Mouse (Mus musculus): ENCODE results near the gene Nprl3. TPM values are rescaled to one million over a fixed set of nuclear protein-coding genes. Genes with fewer than 3 reads are reported as not detected.
"Not testable (repeated sequence)": the region's sequence is repeated elsewhere in the genome, so short reads cannot be mapped to it uniquely, and the experiment has no call there.

The Nprl3 gene
- polyA plus RNA-seq, 1 experiment from 2014 or later: 47.8 TPM

DNA sequence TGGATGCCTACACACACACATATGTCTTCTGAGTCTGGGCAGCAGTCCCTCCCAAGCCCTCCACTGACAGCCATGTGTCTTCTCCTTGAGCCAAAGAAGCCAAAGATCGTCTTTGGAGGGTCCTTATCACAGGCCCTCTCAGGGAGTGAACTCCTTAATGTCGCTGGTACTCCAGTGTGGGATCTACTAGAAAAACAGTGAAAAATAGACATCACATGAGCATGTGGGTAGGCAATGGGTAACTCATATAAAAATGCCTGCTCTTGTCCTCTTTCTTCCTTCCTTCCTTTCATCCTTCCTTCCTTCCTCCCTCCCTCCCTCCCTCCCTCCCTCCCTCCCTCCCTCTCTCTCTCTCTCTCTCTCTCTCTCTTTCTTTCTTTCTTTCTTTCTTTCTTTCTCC is 29.9 kb upstream of the Nprl3 start:
- H3K36me3 ChIP-seq (replicated peaks); H3K27ac ChIP-seq (replicated peaks); H3K9me3 ChIP-seq; H3K4me1 ChIP-seq; H3K4me3 ChIP-seq; DNase-seq (ENCODE audit: low spot score): not testable (repeated sequence)
- 46% methylated on average over 2 of the region's 2 CpGs for WGBS
- peaks cover 21% of the 10 kb centered on the region for H3K27me3 ChIP-seq (replicated peaks; ENCODE audit: low read depth, poor library complexity, severe bottlenecking)

DNA sequence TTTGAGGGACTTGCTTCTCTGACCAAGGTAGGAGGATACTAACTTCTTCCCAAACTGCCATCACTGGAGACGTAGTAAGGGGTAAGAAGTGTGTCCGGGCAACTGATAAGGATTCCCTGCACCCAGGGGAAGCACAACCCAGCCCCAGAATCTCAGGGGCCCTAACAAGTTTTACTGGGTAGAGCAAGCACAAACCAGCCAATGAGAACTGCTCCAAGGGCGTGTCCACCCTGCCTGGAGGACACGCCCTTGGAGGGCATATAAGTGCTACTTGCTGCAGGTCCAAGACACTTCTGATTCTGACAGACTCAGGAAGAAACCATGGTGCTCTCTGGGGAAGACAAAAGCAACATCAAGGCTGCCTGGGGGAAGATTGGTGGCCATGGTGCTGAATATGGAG is 28.7 kb upstream of the Nprl3 start, which contains the start of gene Hba-a2:
TSS of gene Hba-a2 (plus strand) at position 287 of the 400 bp plus-strand sequence.
- not testable (repeated sequence) for H3K36me3 ChIP-seq (replicated peaks); DNase-seq (ENCODE audit: low spot score); H3K27ac ChIP-seq (replicated peaks); H3K9me3 ChIP-seq; H3K4me1 ChIP-seq; H3K27me3 ChIP-seq (replicated peaks; ENCODE audit: low read depth, poor library complexity, severe bottlenecking); H3K4me3 ChIP-seq
- WGBS: no CpG with 5 or more reads among the region's 4 CpGs

DNA sequence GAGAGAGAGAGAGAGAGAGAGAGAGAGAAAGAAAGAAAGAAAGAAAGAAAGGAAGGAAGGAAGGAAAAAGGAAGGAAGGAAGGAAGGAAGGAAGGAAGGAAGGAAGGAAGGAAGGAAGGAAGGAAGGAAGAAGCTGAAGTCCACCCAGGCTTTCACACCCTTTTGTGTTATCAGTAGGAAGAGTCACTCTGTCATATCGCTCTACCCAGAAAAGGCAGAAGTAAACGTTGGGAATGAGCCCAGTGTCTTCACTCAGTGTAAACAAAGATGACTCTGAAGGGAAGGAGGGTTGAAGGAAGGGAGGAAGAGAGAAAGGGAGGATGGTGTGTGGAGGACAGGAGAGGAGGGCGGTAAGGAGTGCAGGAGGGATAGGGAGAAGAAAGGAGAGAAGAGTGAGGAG is 26.0 kb upstream of the Nprl3 start:
- not testable (repeated sequence) for H3K27ac ChIP-seq (replicated peaks); H3K4me1 ChIP-seq; H3K36me3 ChIP-seq (replicated peaks); DNase-seq (ENCODE audit: low spot score); H3K27me3 ChIP-seq (replicated peaks; ENCODE audit: low read depth, poor library complexity, severe bottlenecking); H3K9me3 ChIP-seq; H3K4me3 ChIP-seq
- 78% methylated on average over 3 of the region's 3 CpGs for WGBS

DNA sequence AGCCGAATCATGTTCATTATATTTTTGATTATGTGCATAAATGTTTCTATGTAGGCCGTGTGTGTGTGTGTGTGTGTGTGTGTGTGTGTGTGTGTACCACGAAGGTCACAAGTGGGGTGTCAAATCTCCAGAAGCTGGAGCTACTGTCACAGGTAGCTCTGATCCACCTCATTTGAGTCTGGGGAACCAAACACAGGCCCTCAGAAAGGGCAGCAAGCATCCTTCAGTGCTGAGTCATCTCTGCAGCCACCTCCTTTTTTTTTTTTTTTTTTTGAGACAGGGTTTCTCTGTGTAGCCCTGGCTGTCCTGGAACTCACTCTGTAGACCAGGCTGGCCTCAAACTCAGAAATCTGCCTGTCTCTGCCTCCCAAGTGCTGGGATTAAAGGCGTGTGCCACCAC is 25.3 kb upstream of the Nprl3 start:
- H3K27me3 ChIP-seq (replicated peaks; ENCODE audit: low read depth, poor library complexity, severe bottlenecking): peaks cover 11% of the 10 kb centered on the region
- WGBS: 84% methylated on average over 4 of the region's 4 CpGs
- not testable (repeated sequence) for H3K27ac ChIP-seq (replicated peaks); H3K4me1 ChIP-seq; DNase-seq (ENCODE audit: low spot score); H3K4me3 ChIP-seq; H3K36me3 ChIP-seq (replicated peaks); H3K9me3 ChIP-seq

DNA sequence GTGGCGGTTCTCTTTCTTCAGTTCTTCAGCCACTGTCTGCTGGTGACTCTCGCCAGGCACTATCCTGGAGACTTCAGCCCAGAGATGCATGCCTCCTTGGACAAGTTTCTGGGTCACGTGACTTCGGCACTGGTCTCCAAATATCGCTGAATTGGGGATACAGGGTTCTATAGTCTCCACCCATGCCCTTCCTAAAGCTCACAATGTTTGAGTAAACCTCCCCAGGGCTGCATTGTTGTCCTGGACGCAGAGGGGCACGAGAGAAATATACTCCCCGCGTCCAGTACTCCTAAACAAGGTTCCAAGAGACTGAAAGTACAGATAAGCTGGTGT is 20.0 kb upstream of the Nprl3 start:
- Histone ChIP-seq H3K36me3 (replicated peaks) (no peaks in the 10 kb centered on the region), H3K4me3 (0 out of 2 replicates have a peak overlapping the region, but pooled peaks have one; percentile 13), H3K27ac (replicated peaks) (no peak overlapping the region), H3K27me3 (replicated peaks; ENCODE audit: low read depth, poor library complexity, severe bottlenecking) (peaks cover 18% of the 10 kb centered on the region), H3K9me3 (no peaks in the 10 kb centered on the region), H3K4me1 (no peaks in the 10 kb centered on the region)
- WGBS: 68% methylated on average over 9 of the region's 9 CpGs
- DNase-seq (ENCODE audit: low spot score): no peak

- H3K36me3 ChIP-seq (replicated peaks); H3K9me3 ChIP-seq; H3K27ac ChIP-seq (replicated peaks); H3K4me1 ChIP-seq: not testable (repeated sequence)
- DNase-seq (ENCODE audit: low spot score): peak; percentile 72
- WGBS: 20% methylated on average over 33 of the region's 33 CpGs
- Histone ChIP-seq H3K27me3 (replicated peaks; ENCODE audit: low read depth, poor library complexity, severe bottlenecking) (peaks cover 19% of the 10 kb centered on the region), H3K4me3 (peak within 1 kb of the TSS; percentile 45)
Measured at GRCm38 (mm10) chr11:32286695-32287492, 19.4 kb upstream of the Nprl3 start, which contains the start of gene Hbq1b. Gene Hbq1b (plus strand): TSS chr11:32286965.

GRCm38 (mm10) chr11:32285887-32286286 is 18.4 kb upstream of the Nprl3 start:
- DNase-seq (ENCODE audit: low spot score); H3K36me3 ChIP-seq (replicated peaks); H3K4me1 ChIP-seq; H3K27ac ChIP-seq (replicated peaks); H3K4me3 ChIP-seq; H3K9me3 ChIP-seq: not testable (repeated sequence)
- peaks cover 29% of the 10 kb centered on the region for H3K27me3 ChIP-seq (replicated peaks; ENCODE audit: low read depth, poor library complexity, severe bottlenecking)

GRCm38 (mm10) chr11:32285031-32285775 is 17.7 kb upstream of the Nprl3 start:
- H3K27me3 ChIP-seq (replicated peaks; ENCODE audit: low read depth, poor library complexity, severe bottlenecking): peaks cover 32% of the 10 kb centered on the region
- 76% methylated on average over 7 of the region's 7 CpGs for WGBS
- no peak overlapping the region for H3K4me3 ChIP-seq
- no peaks in the 10 kb centered on the region for H3K9me3 ChIP-seq
- no peaks in the 10 kb centered on the region for H3K36me3 ChIP-seq (replicated peaks)
- no peak for DNase-seq (ENCODE audit: low spot score)
- H3K4me1 ChIP-seq: no peaks in the 10 kb centered on the region
- H3K27ac ChIP-seq (replicated peaks): no peak overlapping the region

GRCm38 (mm10) chr11:32284582-32284981 is 17.1 kb upstream of the Nprl3 start:
- DNase-seq (ENCODE audit: low spot score); H3K4me3 ChIP-seq; H3K4me1 ChIP-seq; H3K36me3 ChIP-seq (replicated peaks); H3K27ac ChIP-seq (replicated peaks); H3K9me3 ChIP-seq: not testable (repeated sequence)
- 52% methylated on average over 2 of the region's 2 CpGs for WGBS
- H3K27me3 ChIP-seq (replicated peaks; ENCODE audit: low read depth, poor library complexity, severe bottlenecking): peaks cover 32% of the 10 kb centered on the region

- peaks cover 37% of the 10 kb centered on the region for H3K27me3 ChIP-seq (replicated peaks; ENCODE audit: low read depth, poor library complexity, severe bottlenecking)
- 64% methylated on average over 1 of the region's 5 CpGs for WGBS
- not testable (repeated sequence) for H3K4me1 ChIP-seq; H3K9me3 ChIP-seq; H3K36me3 ChIP-seq (replicated peaks); H3K4me3 ChIP-seq; DNase-seq (ENCODE audit: low spot score); H3K27ac ChIP-seq (replicated peaks)
Measured at GRCm38 (mm10) chr11:32283091-32283777, 15.7 kb upstream of the Nprl3 start, which contains the start of gene Hba-a1. Gene Hba-a1 (plus strand): TSS chr11:32283511.

DNA sequence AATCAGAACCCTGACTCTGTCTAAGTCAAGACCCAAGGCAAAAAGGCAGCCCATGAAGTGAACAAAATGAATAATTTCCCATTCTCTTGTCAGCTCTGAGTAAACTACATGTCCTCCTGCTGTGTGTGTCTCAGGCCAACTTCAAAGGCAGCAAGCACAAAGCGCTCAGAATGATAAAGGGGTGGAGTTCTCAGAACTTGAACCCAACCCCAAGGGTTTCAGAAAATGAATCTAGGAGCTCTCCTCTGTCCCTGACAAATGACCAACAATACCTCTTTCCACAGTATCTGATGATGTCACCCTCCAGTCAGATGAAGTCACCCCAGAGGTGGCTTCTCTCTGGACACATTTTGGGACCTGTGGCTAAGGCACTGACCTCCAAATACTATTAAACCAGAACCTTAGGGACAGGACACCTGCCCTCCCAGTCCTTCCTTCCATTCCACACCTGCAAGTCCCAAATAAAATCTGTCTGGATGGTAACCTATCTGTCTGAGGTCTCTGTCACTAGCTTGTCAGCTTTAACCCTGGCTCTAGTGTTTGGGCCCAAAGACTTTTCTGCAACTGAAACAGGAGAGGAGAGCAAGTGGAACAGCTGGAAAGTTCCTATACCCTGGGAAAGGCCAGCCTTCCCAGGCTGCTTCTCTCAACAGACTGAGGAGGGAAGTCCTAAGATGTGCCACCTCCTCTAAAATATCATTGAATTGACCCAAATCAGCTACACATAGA is 14.1 kb upstream of the Nprl3 start:
- Histone ChIP-seq H3K9me3 (no peaks in the 10 kb centered on the region), H3K4me1 (no peaks in the 10 kb centered on the region), H3K27me3 (replicated peaks; ENCODE audit: low read depth, poor library complexity, severe bottlenecking) (peaks cover 41% of the 10 kb centered on the region), H3K4me3 (no peak overlapping the region), H3K27ac (replicated peaks) (no peak overlapping the region), H3K36me3 (replicated peaks) (no peaks in the 10 kb centered on the region)
- WGBS: 78% methylated on average over 1 of the region's 1 CpGs
- DNase-seq (ENCODE audit: low spot score): no peak

GRCm38 (mm10) chr11:32280646-32281045 is 13.1 kb upstream of the Nprl3 start:
- WGBS: 78% methylated on average over 2 of the region's 2 CpGs
- Histone ChIP-seq H3K27ac (replicated peaks) (no peak overlapping the region), H3K9me3 (no peaks in the 10 kb centered on the region), H3K4me1 (no peaks in the 10 kb centered on the region), H3K4me3 (no peak overlapping the region), H3K27me3 (replicated peaks; ENCODE audit: low read depth, poor library complexity, severe bottlenecking) (peaks cover 48% of the 10 kb centered on the region), H3K36me3 (replicated peaks) (no peaks in the 10 kb centered on the region)
- DNase-seq (ENCODE audit: low spot score): no peak

Data from embryonic facial prominence, embryonic 10.5 days (tissue).